ENCODE assay signal across 10 mouse cellular contexts in genomic region chr4:130665176-130665575, GRCm38 (mm10). TPM values are rescaled to one million over a fixed set of nuclear protein-coding genes. Genes with fewer than 3 reads are reported as not detected.
DNase-seq lines count a peak whose midpoint lies in the region; ATAC-seq lines count a peak whose summit lies in the region.
"Had no signal": no experiment of that assay in that cellular context is flagged by ENCODE, and none has a peak within 500 bp of the region (broad histone marks: within the 10 kb centered on the region; RNA-seq: fewer than 3 reads in every experiment).

No protein-coding gene starts in this region.

- no peaks in the 10 kb centered on the region for H3K9me3 ChIP-seq in forebrain, embryonic 14.5 days (replicated peaks; ENCODE audit: control insufficient read depth, low read length)
- H3K9me3 ChIP-seq in limb, embryonic 15.5 days: no peaks in the 10 kb centered on the region
- H3K9me3 ChIP-seq in neural tube, embryonic 15.5 days (replicated peaks): no peaks in the 10 kb centered on the region

- peaks cover 8% of the 10 kb centered on the region for H3K36me3 ChIP-seq in forebrain, embryonic 14.5 days (ENCODE audit: control insufficient read depth, insufficient read depth, low read length)
- peaks cover 5% of the 10 kb centered on the region; the same call in 1 of the 2 replicates for H3K36me3 ChIP-seq in limb, embryonic 15.5 days
- no peaks in the 10 kb centered on the region; the same call in 1 of the 2 replicates for H3K36me3 ChIP-seq in neural tube, embryonic 15.5 days

- H3K4me2 ChIP-seq in forebrain, embryonic 14.5 days (ENCODE audit: low read length): peak overlapping the region; percentile 88
- H3K4me2 ChIP-seq in limb, embryonic 15.5 days: peak overlapping the region; percentile 53
- H3K4me2 ChIP-seq in neural tube, embryonic 15.5 days: peak overlapping the region; percentile 74

- intact Hi-C loops in left cerebral cortex, postnatal 25 days (cut with DNase I): loop anchor here (5.0 kb wide), 1 partner anchor 72 kb away; no protein-coding TSS in a partner anchor

- H3K27ac ChIP-seq in forebrain, embryonic 14.5 days (ENCODE audit: low read depth, low read length): no peak overlapping the region
- H3K27ac ChIP-seq in limb, embryonic 15.5 days: no peak overlapping the region
- no peak overlapping the region for H3K27ac ChIP-seq in neural tube, embryonic 15.5 days (replicated peaks)

- peak overlapping the region; percentile 71 for H3K4me3 ChIP-seq in forebrain, embryonic 14.5 days (ENCODE audit: low read depth, low read length)
- peak overlapping the region; percentile 87 for H3K4me3 ChIP-seq in limb, embryonic 15.5 days
- H3K4me3 ChIP-seq in neural tube, embryonic 15.5 days (replicated peaks): no peak overlapping the region

- WGBS in forebrain, embryonic 14.5 days: 8% methylated on average over 1 of the region's 1 CpGs
- 0% methylated on average over 1 of the region's 1 CpGs for WGBS in limb, embryonic 15.5 days
- WGBS in neural tube, embryonic 15.5 days: 5% methylated on average over 1 of the region's 1 CpGs

- H3K4me1 ChIP-seq in forebrain, embryonic 14.5 days (ENCODE audit: control insufficient read depth, insufficient read depth, low read length): peaks cover 20% of the 10 kb centered on the region
- H3K4me1 ChIP-seq in limb, embryonic 15.5 days: peaks cover 20% of the 10 kb centered on the region
- H3K4me1 ChIP-seq in neural tube, embryonic 15.5 days: peaks cover 46% of the 10 kb centered on the region

- no peak overlapping the region for H3K9ac ChIP-seq in forebrain, embryonic 14.5 days (ENCODE audit: low read length)
- no peak overlapping the region for H3K9ac ChIP-seq in limb, embryonic 15.5 days
- H3K9ac ChIP-seq in neural tube, embryonic 15.5 days (replicated peaks): no peak overlapping the region

- ATAC-seq in forebrain, embryonic 14.5 days: no peak
- no peak for ATAC-seq in limb, embryonic 15.5 days (ENCODE audit: insufficient number of reproducible peaks, low FRiP score, low TSS enrichment, low read depth)
- ATAC-seq in neural tube, embryonic 15.5 days (ENCODE audit: low FRiP score): no peak

- DNase-seq in lung, adult 18-20 months: peak; percentile 23 to 56
- DNase-seq in lung, postnatal 4 days: no peak
- DNase-seq in forebrain, embryonic 14.5 days (ENCODE audit: low spot score): no peak
- DNase-seq in left cerebral cortex, postnatal 25 days (ENCODE audit: low spot score in 2 of 2): no peak
- DNase-seq in testis, postnatal 14 days (ENCODE audit: low spot score): no peak
- DNase-seq in adrenal gland, postnatal 25 days: no peak
- DNase-seq: kidney, postnatal 10 days; thymus, postnatal 14 days had no signal

- no peaks in the 10 kb centered on the region for H3K27me3 ChIP-seq in forebrain, embryonic 14.5 days (replicated peaks; ENCODE audit: control insufficient read depth, insufficient read depth, low read length)
- H3K27me3 ChIP-seq in limb, embryonic 15.5 days: no peaks in the 10 kb centered on the region
- H3K27me3 ChIP-seq in neural tube, embryonic 15.5 days (replicated peaks): no peaks in the 10 kb centered on the region

RNA-seq across cellular contexts. Expression of gene Pum1, which starts 2.1 kb away (rescaled TPM):
- 91.6 and 116 TPM in 2 replicates for polyA plus RNA-seq in forebrain, embryonic 14.5 days (2014; fragmentation: Nextera tagmentation; extraction: Ambion mirVana)
- 75.6 and 79.4 TPM in 2 replicates for polyA plus RNA-seq in limb, embryonic 15.5 days (2015; fragmentation: Nextera tagmentation; extraction: Ambion mirVana)
- 75.8 and 79.3 TPM in 2 replicates for polyA plus RNA-seq in neural tube, embryonic 15.5 days (2015; fragmentation: Nextera tagmentation; extraction: Ambion mirVana)
- total RNA-seq in left cerebral cortex, postnatal 25 days (2021): 100 to 1,000 TPM; 112 to 114 TPM
- total RNA-seq in adrenal gland, postnatal 25 days (2021): 84.4 and 96.9 TPM in 2 replicates

Comparison
In these comparisons a context has a peak if more than half of its experiments do, and no peak if none do; other contexts are left out.
1. DNase-seq: peak in lung, adult 18-20 months (2 of 2); none in lung, postnatal 4 days (0 of 2), forebrain, embryonic 14.5 days (single experiment), left cerebral cortex, postnatal 25 days (0 of 2), testis, postnatal 14 days (single experiment) and adrenal gland, postnatal 25 days (single experiment).
2. Peak in every context shown above with its lines, with median percentiles within 50 percentile points of each other: H3K4me2 ChIP-seq.